Mouse (Mus musculus) erythroid progenitor cell, adult 5-6 weeks (primary cell): ENCODE data around the gene Olfr10. TPM values are rescaled to one million over a fixed set of nuclear protein-coding genes. Genes with fewer than 3 reads are reported as not detected.
A peak's percentile ranks its signal among the peaks of the same experiment; 100 is the strongest.
"Not testable (repeated sequence)": the region's sequence is repeated elsewhere in the genome, so short reads cannot be mapped to it uniquely, and the experiment has no call there.

Experiments
- ATAC-seq: replicated peaks from 2 replicates; pipeline ENCODE4 v1.8.0; 2016; ENCODE audit warnings: moderate number of reproducible peaks, mild to moderate bottlenecking, moderate TSS enrichment, inconsistent platforms; ENCODE audit not compliant: poor library complexity, low FRiP score, severe bottlenecking
- total RNA-seq, 2 experiments: library from RNA; stranded (forward) in 1 of 2; stranded (reverse) in 1 of 2; fragments of 150-400 nt in 1 of 2; fragments of 186-747, 209-891 nt in 1 of 2; gene quantifications; 2 replicates each; pipeline versions ENCODE4 v1.2.3 to v1.2.4; 2015 to 2017; ENCODE audit warnings: low replicate concordance in 2 of 2

Olfr10 gene
- total RNA-seq (2015; ENCODE audit: low replicate concordance) (not detected in 2 replicates), total RNA-seq (2017; ENCODE audit: low replicate concordance) (not detected in 2 replicates)

GRCm38 (mm10) chr11:49304441-49304840 lies at the start of gene Olfr10:
TSS of gene Olfr10 (plus strand) at chr11:49304741.
- no peak for ATAC-seq

- ATAC-seq, result no peak
These were observed 45.2 kb upstream of the Olfr10 start for GRCm38 (mm10) chr11:49259296-49259695.

GRCm38 (mm10) chr11:49259829-49260228 lies 44.7 kb upstream of the Olfr10 start:
- no peak for ATAC-seq

GRCm38 (mm10) chr11:49260598-49261312 lies 43.8 kb upstream of the Olfr10 start:
- ATAC-seq, result no peak

- ATAC-seq, result no peak
These were observed 43.2 kb upstream of the Olfr10 start for GRCm38 (mm10) chr11:49261313-49261855.

DNA sequence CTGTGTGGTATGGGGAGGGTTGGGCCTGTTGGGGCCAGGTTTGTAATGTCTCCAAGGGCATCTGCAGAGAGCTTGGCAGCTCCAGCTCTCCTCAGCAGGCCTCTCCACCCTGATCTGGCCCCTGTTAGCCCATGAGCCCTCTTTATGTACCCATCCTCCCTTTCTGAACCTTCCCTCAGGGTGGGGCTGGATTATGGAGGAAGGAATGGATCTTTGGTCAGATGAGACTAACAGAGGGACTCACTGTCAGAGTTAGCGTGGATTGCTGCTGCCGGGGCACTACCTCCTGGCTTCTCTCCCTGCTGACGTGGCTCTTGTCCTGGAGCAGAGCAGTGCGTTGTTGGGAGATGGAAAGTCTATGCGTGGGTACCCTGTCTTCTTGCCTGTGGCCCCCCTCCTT lies 42.3 kb upstream of the Olfr10 start:
- ATAC-seq, result no peak

DNA sequence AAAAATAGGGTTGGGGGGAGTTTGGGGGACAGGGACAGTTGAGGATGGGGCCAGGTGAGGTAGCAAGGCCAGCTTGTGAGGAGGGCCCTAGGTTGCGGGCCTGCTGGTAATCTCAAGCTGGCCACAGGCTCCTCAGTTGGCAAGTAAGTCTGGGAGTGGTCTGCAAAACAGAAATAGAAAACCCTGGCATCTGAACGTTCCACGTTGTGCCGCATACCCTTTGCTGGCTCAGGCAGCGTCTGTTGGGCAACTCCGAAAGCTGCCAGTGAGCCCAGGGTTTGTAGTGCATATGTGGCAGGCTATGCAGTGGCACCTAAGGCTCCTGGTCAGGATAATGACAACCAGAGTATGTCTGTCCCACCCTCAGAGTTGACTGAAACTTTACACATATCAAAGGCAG lies 41.4 kb upstream of the Olfr10 start:
- ATAC-seq, result no peak

GRCm38 (mm10) chr11:49264081-49264480 lies 40.5 kb upstream of the Olfr10 start:
- no peak for ATAC-seq

- no peak for ATAC-seq
These were observed 39.9 kb upstream of the Olfr10 start for GRCm38 (mm10) chr11:49264622-49265021.

DNA sequence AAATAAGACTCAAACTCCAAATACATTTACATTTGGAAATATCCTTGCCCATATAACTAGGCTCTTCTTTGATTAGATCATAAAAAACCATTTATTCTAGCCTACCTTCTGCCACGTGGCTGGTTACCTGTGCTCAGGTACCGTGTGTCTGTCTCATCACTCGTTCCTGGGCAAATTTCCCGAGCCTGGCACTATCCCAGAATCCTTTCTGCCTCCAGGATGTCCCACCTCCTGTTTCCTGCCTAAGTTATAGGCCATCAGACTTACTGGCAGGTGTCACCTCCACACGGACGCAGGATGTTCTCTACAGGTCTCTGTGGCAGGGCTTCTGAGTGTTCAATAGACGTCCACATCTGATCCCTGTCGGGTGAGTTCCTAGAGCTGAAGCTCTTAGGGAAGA lies 39.4 kb upstream of the Olfr10 start:
- no peak for ATAC-seq

- no peak for ATAC-seq
These were observed 37.9 kb upstream of the Olfr10 start for GRCm38 (mm10) chr11:49266671-49267070.

DNA sequence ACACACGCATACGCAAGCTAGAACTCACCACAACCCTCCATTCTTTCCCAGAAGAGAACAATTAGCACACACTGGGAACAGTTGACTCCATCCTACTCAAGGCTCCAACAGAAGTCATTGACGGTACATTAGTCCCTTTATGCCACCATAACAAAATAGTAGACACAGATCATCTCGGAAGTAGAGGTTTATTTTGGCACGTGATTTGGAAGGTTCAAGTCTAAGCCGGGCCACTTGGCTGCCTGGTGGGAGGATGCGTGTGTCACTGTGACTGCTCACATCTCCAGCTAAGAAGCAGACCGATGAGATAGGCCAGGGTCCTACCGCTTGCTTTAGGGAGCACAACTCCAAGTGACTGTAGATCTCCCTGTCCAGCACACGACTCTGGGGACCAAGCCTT lies 37.2 kb upstream of the Olfr10 start:
- no peak for ATAC-seq

GRCm38 (mm10) chr11:49267970-49268579 lies 36.5 kb upstream of the Olfr10 start:
- ATAC-seq, result no peak

- ATAC-seq, result no peak
These were observed 34.8 kb upstream of the Olfr10 start for GRCm38 (mm10) chr11:49269761-49270160.

DNA sequence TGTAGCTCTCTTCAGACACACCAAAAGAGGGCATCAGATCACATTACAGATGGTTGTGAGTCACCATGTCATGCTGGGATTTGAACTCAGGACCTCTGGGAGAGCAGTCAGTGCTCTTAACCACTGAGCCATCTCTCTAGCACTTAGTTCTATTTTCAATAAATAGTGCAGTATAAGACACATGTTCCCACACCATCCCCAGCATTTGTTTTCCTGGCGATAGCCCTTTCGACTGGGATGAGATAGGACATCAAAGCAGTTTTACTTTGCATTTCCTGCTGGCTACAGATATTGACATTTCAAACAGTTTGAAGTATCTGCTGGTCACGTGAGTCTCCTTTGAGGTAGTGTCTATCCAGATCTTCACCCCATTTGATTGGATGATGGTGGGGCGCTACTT lies 34.2 kb upstream of the Olfr10 start:
- no peak for ATAC-seq

GRCm38 (mm10) chr11:49271334-49271733 lies 33.2 kb upstream of the Olfr10 start:
- peak; percentile 67 for ATAC-seq

- no peak for ATAC-seq
These were observed 30.6 kb upstream of the Olfr10 start for GRCm38 (mm10) chr11:49273834-49274519.

GRCm38 (mm10) chr11:49278222-49278621 lies 26.3 kb upstream of the Olfr10 start, which contains the start of gene Olfr1393:
TSS of gene Olfr1393 (plus strand) at chr11:49278304.
- ATAC-seq, result no peak

DNA sequence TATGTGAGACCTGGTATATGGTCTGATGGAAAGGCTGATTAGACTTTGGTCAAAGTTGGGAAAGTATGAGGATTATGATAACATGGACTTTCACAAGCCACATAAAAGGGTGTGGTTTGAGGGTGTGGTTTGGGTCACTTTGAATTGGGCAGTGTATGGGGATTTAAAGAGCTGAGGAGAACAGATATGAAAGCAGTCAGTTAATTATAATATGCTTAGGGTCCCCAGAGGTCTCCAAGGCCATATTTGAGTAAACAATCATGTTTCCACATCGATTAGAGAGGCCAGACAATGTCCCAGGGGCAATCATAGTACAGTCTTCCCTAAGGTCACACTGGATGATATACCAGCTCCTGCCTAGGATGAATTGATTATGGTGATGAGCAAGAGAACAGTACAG lies 19.6 kb upstream of the Olfr10 start, which contains the start of gene Olfr1392:
TSS of gene Olfr1392 (plus strand) at position 301 of the 400 bp plus-strand sequence.
- not testable (repeated sequence) for ATAC-seq

DNA sequence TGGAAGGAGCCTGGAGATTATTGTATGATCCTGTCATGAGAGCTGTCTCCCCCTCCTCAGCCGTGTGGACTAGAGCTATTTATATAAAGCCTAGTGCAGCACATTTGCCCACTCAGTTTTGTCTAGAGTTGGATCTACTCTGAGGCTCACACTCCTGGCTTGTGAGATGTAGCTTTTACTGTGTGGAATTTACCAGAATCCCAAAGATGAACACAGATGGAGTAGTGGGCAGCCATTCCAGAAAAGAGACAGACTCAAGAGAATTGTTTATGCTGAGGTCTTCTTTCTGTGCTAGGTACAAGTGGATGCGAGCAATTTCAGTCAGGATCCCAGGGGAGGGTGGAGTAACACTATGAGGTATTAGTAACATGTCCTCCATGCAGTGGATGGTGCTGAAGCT lies 17.3 kb upstream of the Olfr10 start:
- no peak for ATAC-seq
